Mouse (Mus musculus): ENCODE results near the gene Arl5c.

The Arl5c gene

GRCm38 (mm10) chr11:97996691-97997090, 710 bp upstream of the Arl5c start:
- DNase-seq (ENCODE audit: extremely low read depth, low read depth, low spot score), result no peak

GRCm38 (mm10) chr11:97994539-97995100, 1.4 kb downstream of the Arl5c start:
- DNase-seq (ENCODE audit: extremely low read depth, low read depth, low spot score), result no peak

- DNase-seq (ENCODE audit: extremely low read depth, low read depth, low spot score), result no peak
Observed at GRCm38 (mm10) chr11:97988530-97989096, 7.4 kb downstream of the Arl5c start.

DNA sequence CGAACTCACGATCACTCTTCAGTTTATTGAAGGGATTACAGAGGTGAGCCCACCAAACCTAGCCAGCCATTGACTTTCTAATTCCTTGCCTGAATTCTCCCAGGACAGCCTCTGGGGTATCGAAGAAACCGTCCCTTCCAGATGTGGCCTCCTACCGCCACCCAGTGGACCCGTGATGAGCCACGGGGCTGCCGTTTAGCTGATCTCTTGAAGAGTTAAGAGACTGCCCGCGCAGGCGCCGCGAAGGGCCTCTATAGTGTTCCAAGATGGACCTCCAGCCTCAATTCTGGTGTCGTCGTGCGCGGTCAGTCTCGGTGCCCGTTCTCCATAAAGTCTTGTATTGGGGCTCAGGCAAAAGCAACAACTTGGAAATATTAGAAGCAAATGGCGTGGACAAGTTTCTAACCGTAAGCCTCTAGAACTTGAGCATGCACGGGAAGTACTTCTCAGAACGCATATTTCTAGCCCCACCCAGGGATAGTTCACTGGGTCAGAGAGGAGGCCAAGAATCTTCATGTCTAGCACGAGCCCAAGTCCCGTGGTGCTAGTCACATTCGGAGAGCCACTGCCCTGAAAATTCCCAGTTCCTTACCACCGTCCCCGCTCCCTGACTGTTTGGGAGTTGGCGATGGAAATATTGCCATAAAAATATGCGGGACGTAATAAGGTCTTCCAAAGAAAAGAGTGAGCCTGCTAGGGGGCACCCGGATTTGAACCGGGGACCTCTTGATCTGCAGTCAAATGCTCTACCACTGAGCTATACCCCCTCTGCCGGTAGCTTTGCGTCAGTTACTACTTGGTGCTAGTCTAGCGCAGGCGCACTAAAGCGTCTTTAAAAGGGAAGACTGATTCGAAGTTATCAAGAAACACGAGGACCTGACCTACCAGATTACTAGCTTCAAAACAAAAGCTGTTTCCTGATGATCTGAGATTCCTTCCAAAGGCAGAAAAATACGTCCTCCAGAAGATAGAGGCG, 8.1 kb downstream of the Arl5c start:
- no peak for DNase-seq (ENCODE audit: extremely low read depth, low read depth, low spot score)

GRCm38 (mm10) chr11:97986738-97987465, 9.1 kb downstream of the Arl5c start:
- DNase-seq (ENCODE audit: extremely low read depth, low read depth, low spot score), result no peak

DNA sequence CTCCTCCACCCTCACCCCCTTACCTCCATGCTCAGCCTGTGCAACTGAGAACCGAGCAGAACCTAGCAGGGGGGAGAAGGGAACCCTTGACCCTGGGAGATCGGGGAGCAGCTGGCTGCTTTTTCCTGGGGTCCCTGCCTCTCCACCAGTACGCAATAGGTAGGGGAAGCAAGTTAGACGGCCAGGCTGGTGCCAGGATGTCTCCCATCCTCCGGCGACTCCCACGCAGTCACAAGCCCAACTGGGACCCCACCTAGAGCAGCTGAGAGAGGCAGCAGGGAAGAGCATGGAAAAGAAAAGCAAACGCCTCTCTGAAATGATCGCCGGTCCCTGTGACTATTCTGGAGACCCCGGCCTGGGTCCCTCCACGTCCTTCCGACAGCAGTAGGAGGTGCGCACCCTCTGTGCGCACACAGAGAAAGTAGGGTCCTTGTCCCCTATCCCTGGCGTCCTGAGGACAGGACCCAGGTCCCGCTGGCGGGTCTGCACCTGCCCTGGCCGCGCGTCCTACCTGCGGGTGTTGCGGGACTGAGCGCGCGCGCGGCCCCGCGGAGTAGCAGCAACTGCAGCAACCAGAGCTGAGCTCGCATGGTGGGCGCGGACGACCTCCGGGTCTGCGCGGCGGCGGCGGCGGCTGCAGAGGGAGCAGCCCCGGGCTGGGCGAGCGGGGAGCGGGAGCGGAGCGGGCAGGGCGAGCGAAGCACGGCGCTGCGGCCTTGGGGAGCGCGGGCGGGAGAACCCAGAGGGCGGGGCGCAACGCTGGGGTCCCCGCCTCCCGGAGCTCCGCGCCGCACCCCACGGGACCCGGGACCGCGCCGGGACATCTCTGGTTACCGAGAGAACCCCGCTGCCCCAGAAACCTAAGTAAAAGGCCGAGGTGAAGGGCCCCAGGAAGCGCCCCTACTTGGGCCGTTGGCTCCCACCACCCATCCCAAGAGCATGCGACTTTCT, 10.0 kb downstream of the Arl5c start, which contains the start of gene Plxdc1:
Plxdc1 (minus strand) TSS at position 718 of the 951 bp plus-strand sequence.
- no peak for DNase-seq (ENCODE audit: extremely low read depth, low read depth, low spot score)

GRCm38 (mm10) chr11:97983983-97984382, 12.0 kb downstream of the Arl5c start:
- no peak for DNase-seq (ENCODE audit: extremely low read depth, low read depth, low spot score)

DNA sequence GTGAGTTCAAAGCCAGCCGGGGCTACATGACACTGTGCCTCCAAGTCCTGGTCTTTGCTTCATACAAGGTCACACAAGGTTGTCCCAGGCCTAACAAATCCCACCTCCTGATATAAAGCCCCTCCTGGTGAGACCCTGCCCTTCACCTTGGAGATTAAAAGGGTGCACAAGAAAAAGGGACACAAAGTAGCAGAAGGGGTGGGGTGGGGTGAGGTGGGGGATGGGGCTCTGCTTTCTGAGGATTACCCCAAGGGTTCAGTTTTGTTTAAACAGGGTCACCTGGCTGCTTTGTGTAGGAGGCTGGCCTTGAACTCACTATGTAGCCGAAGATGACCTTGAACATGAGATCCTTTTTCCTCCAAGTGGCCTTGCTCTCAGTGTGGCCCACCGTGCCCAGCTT, 12.5 kb downstream of the Arl5c start:
- DNase-seq (ENCODE audit: extremely low read depth, low read depth, low spot score), result no peak

GRCm38 (mm10) chr11:97982721-97983120, 13.3 kb downstream of the Arl5c start:
- DNase-seq (ENCODE audit: extremely low read depth, low read depth, low spot score), result no peak

DNA sequence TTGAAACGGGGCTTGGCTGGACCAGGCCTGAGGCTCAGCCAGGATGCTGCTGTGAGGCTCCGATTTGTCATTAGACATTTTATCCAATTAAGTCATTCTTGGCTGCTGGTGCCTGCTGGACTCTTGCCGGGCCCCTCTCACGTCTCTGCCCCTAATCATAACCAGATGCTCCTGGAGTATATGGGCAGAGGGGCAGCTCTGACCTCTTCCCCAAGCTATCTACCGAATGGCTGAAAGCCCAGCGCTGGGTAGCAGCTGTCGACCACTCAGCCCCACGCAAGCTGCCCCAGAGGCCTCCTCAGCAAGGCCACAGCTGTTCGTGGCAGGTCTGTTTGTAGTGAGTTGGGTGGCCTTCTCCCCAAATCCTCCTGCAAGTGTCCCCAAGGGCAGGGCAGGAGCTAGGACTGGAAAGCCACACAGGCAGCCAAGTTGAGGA, 15.4 kb downstream of the Arl5c start:
- no peak for DNase-seq (ENCODE audit: extremely low read depth, low read depth, low spot score)

- no peak for DNase-seq (ENCODE audit: extremely low read depth, low read depth, low spot score)
Observed at GRCm38 (mm10) chr11:97979824-97980495, 16.0 kb downstream of the Arl5c start.

DNA sequence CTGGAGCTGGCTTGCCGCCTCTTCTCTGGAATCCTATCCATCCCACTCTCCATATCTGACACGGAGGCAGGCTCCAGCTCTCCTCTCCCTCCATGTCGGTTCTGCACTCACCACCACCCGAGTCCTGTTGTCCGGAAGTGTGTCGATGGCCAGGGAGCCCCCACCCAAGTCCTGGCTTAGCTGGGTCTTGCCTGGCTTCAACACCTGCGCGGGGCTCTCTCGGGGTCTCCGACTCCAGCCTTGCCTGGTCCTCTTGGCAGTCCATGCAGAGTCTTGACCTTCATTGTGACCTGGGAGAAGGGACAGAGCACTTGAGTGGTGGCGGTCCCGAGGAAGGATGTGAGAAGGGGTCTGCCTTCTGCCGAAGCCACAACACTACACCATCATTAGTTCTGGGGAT, 17.6 kb downstream of the Arl5c start:
- DNase-seq (ENCODE audit: extremely low read depth, low read depth, low spot score), result no peak

- no peak for DNase-seq (ENCODE audit: extremely low read depth, low read depth, low spot score)
Observed at GRCm38 (mm10) chr11:97977797-97978196, 18.2 kb downstream of the Arl5c start.

DNA sequence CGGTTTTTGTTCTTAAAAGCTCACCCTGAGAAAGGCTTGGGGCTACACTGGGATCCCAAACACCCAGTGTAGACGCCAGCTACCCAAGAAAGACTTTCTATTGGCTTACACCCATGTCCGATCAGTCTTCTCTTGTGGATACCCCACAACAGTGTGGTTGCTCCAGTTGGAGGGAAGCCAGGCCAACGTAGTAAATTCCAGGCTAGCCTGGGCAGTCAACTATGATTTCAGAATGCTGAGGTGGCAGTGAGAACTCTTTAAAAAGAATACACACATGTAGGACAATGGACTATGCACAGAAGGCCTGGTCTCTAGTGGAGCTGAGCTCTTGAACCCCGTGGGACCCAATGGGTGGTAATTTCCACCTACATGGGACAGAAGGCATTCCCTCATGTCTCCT, 21.2 kb downstream of the Arl5c start:
- no peak for DNase-seq (ENCODE audit: extremely low read depth, low read depth, low spot score)

- no peak for DNase-seq (ENCODE audit: extremely low read depth, low read depth, low spot score)
Observed at GRCm38 (mm10) chr11:97974141-97974540, 21.8 kb downstream of the Arl5c start.

DNA sequence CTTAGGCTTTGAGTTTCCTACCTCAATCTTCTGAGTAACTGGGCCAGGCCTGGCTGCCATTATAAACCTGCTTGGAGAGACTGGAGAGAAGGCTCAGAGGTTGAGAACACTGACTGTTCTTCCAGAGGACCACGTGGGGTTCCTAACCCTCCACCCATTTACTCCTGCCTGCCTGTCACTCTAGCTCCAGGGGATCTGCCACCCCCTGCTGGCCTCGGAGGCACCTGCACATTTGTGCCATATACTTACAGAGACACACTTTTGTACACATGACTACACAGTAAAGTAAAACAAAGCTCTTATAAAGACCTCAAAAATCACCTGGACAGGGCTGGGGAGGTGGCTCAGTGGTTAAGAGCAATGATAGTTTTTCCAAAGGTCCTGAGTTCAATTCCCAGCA, 23.5 kb downstream of the Arl5c start:
- no peak for DNase-seq (ENCODE audit: extremely low read depth, low read depth, low spot score)

DNA sequence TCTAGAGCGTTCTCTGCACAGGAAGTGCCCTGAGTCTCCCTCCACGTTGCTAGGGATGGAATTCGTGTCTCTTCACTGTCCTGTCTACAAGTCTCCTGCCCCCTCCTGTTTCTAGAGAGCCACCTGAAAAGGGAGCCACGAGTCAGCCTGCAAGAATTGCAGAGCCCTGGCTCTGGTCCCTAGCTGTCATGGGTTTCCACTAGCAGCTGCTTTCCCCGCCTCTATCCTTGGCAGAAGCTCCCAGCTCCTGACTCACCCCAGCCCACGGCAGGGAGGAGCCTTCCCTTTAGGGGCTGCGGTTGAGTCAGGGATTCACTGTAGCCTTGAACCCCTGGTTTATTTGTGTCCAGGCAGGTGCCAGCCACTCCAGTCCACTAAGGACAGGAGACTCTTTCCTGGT, 24.7 kb downstream of the Arl5c start:
- no peak for DNase-seq (ENCODE audit: extremely low read depth, low read depth, low spot score)

- DNase-seq (ENCODE audit: extremely low read depth, low read depth, low spot score), result no peak
Observed at GRCm38 (mm10) chr11:97970771-97971170, 25.2 kb downstream of the Arl5c start.

DNA sequence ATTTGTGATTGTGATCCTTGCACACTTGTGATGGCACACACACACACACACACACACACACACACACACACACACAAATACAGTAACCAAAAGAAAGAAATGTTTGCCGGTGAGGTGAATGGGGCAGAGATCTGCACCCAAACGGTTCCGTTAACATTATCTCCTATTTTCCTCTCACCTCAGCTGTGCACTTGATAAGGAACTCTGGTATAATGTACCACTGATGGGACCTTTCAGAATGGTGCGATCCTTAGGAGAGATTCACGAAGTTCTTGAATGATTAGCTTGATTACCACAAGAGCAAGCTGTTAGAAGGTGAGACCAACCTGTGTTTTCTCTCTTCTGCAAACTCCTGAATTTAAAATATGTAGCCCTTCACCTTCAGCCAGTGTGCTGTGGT, 27.6 kb downstream of the Arl5c start:
- DNase-seq (ENCODE audit: extremely low read depth, low read depth, low spot score), result no peak

GRCm38 (mm10) chr11:97967114-97967513, 28.9 kb downstream of the Arl5c start:
- no peak for DNase-seq (ENCODE audit: extremely low read depth, low read depth, low spot score)
